Mouse (Mus musculus): ENCODE measurements around the gene Brk1. TPM values are rescaled to one million over a fixed set of nuclear protein-coding genes. Genes with fewer than 3 reads are reported as not detected.

The Brk1 gene
- polyA plus RNA-seq, 1 experiment from 2014 or later, result 249 TPM

DNA sequence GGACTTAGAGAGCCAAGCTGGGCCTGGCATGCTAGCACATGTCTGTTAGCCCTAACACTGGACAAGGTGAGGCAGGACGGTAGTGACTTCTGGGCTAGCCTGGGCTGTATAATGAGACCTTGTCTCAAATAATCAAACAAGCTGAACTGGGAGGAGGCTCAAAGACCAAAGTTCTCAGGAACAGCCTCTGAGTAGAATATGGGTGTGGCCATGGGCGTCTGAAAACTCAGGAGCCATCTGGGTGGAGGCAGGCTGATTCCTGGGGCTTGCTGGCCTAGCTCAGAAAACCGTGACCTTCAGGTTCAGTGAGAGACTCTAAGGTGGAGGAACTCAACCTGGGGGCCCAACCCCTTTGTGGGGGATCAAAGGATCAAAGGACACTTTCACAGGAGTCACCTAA lies 47.1 kb downstream of the Brk1 start:
- H3K36me3 ChIP-seq, result no peaks in the 10 kb centered on the region
- 79% methylated on average over 3 of the region's 3 CpGs for WGBS
- no peak overlapping the region for H3K4me2 ChIP-seq
- H3K27ac ChIP-seq (replicated peaks), result no peak overlapping the region
- H3K9me3 ChIP-seq, result no peaks in the 10 kb centered on the region
- ATAC-seq (ENCODE audit: low FRiP score, low read depth), result no peak
- H3K4me1 ChIP-seq (replicated peaks), result no peaks in the 10 kb centered on the region
- no peaks in the 10 kb centered on the region for H3K27me3 ChIP-seq
- H3K9ac ChIP-seq, result no peak overlapping the region
- no peak overlapping the region for H3K4me3 ChIP-seq

DNA sequence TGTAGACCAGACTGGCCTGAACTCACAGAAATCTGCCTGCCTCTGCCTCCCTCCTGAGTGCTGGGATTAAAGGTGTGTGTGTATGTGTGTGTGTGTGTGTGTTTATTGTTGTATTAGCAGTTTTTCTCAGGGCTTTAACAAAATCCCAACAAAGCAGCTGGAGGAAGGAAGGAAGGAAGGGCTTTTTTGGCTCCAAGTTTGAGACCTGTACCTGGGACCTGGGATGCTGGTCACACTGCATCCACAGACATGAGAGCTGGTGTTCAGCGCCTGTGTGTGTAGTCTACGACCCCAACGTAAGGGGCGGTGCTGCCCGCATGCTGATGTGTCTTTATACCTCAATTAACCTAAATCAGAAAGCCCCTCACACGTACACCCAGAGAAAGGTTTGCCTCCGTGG lies 49.0 kb downstream of the Brk1 start:
- H3K27ac ChIP-seq (replicated peaks), result no peak overlapping the region
- H3K36me3 ChIP-seq, result no peaks in the 10 kb centered on the region
- H3K4me3 ChIP-seq, result no peak overlapping the region
- H3K9me3 ChIP-seq, result no peaks in the 10 kb centered on the region
- H3K9ac ChIP-seq, result no peak overlapping the region
- no peak for ATAC-seq (ENCODE audit: low FRiP score, low read depth)
- no peak overlapping the region for H3K4me2 ChIP-seq
- WGBS, result 94% methylated on average over 7 of the region's 7 CpGs
- no peaks in the 10 kb centered on the region for H3K4me1 ChIP-seq (replicated peaks)
- H3K27me3 ChIP-seq, result no peaks in the 10 kb centered on the region

DNA sequence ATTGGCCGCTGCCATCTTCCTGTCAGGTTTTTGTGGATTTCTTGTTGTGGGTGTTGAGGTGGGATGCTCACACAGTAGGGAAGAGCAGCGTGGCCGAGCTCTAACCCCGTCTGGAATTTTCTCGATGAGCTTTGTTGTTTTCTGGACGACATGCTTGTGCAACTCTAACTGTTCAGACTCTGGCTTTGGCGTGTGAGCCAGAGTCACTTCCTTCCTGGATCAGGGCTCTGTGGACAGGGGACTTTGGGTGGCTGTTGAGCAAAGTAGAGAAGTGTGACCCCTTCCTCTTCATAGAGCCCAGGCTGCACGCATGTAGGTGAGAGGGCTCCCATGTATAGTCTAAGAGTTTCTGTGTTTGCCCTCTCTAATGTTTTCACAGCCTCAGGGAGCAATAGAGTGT lies 49.5 kb downstream of the Brk1 start:
- Histone ChIP-seq H3K36me3 (no peaks in the 10 kb centered on the region), H3K4me1 (replicated peaks) (no peaks in the 10 kb centered on the region), H3K27me3 (no peaks in the 10 kb centered on the region), H3K9ac (no peak overlapping the region), H3K4me2 (no peak overlapping the region), H3K9me3 (no peaks in the 10 kb centered on the region), H3K4me3 (no peak overlapping the region), H3K27ac (replicated peaks) (no peak overlapping the region)
- no peak for ATAC-seq (ENCODE audit: low FRiP score, low read depth)
- 84% methylated on average over 8 of the region's 8 CpGs for WGBS

- Histone ChIP-seq H3K27ac (replicated peaks) (no peak overlapping the region), H3K4me3 (no peak overlapping the region), H3K9ac (no peak overlapping the region), H3K27me3 (no peaks in the 10 kb centered on the region), H3K36me3 (no peaks in the 10 kb centered on the region), H3K4me2 (no peak overlapping the region), H3K9me3 (no peaks in the 10 kb centered on the region), H3K4me1 (replicated peaks) (no peaks in the 10 kb centered on the region)
- WGBS, result 80% methylated on average over 16 of the region's 16 CpGs
- no peak for ATAC-seq (ENCODE audit: low FRiP score, low read depth)
These were observed 50.3 kb downstream of the Brk1 start for GRCm38 (mm10) chr6:113654753-113655397.

DNA sequence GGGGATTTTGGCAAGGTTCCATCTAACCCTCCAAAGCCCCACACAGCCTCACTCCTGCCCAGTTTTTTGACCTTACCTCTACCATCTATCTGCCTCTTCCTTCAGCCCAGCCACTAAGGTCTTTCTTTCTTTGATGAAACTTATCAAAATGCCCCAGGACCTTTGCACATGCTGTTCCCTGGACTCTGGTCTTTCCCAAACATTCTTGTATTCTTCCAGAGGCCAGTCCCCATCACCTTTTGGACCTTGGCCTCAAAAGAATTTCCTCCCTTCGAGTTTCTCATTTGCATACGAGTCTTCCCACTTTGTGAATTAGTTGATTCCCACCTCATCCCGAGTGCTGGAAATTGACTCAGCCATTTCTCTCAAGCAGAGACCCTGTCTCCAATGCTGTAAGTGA lies 50.9 kb downstream of the Brk1 start:
- ATAC-seq (ENCODE audit: low FRiP score, low read depth), result no peak
- 90% methylated on average over 3 of the region's 3 CpGs for WGBS
- no peaks in the 10 kb centered on the region for H3K36me3 ChIP-seq

DNA sequence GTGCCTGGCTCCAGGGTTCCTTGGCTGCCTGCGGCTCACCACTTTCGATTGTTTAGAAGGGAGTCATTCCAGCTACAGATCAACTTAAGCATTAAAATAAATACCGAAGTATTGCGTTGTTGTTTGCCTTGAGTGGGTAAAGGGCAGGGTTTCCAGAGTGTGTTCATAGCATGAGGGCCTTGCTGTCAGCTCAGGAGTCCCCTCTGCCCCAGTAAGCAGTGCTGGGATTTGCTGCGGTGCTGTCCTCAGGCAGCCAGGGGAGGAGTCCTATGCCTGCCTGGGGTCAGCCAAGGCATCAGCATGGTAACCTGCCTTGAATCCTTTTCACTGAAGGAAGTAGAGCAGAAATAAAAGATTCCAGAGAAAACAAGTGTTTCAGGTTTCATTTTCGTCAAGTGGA lies 52.3 kb downstream of the Brk1 start:
- Histone ChIP-seq H3K36me3 (no peaks in the 10 kb centered on the region), H3K9me3 (no peaks in the 10 kb centered on the region), H3K4me1 (replicated peaks) (no peaks in the 10 kb centered on the region), H3K27ac (replicated peaks) (no peak overlapping the region), H3K4me3 (no peak overlapping the region), H3K9ac (no peak overlapping the region), H3K4me2 (no peak overlapping the region), H3K27me3 (no peaks in the 10 kb centered on the region)
- no peak for ATAC-seq (ENCODE audit: low FRiP score, low read depth)
- WGBS, result 80% methylated on average over 6 of the region's 6 CpGs

More for the DNA sequence above, 50.9 kb downstream of the Brk1 start:
- Histone ChIP-seq H3K27me3 (no peaks in the 10 kb centered on the region), H3K27ac (replicated peaks) (no peak overlapping the region), H3K4me3 (no peak overlapping the region), H3K9ac (no peak overlapping the region), H3K9me3 (no peaks in the 10 kb centered on the region), H3K4me1 (replicated peaks) (no peaks in the 10 kb centered on the region), H3K4me2 (no peak overlapping the region)

DNA sequence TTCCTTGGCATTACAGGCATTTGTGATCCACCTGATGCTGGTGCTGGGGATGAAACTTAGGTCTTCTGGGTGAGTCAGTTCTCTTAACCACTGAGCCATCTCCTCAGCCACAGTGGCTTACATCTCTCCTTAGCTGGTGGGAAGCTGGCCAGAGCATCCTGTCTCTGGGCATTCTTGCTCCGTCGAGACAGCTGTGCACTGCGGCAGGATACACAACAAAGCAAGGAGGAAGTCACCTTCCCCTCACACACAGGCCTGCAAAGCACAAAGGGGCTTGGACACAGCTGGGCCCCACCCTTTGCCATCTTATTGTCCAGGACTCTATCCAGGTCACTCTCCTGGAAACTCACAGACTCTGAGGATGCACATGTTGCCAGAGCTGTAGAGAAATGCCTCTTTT lies 53.7 kb downstream of the Brk1 start:
- no peaks in the 10 kb centered on the region for H3K27me3 ChIP-seq
- H3K36me3 ChIP-seq, result no peaks in the 10 kb centered on the region
- 60% methylated on average over 3 of the region's 3 CpGs for WGBS
- no peak for ATAC-seq (ENCODE audit: low FRiP score, low read depth)
- H3K4me3 ChIP-seq, result no peak overlapping the region
- no peaks in the 10 kb centered on the region for H3K4me1 ChIP-seq (replicated peaks)
- H3K4me2 ChIP-seq, result no peak overlapping the region
- H3K27ac ChIP-seq (replicated peaks), result no peak overlapping the region
- no peak overlapping the region for H3K9ac ChIP-seq
- no peaks in the 10 kb centered on the region for H3K9me3 ChIP-seq

GRCm38 (mm10) chr6:113659648-113660491 lies 55.3 kb downstream of the Brk1 start:
- Histone ChIP-seq H3K4me2 (no peak overlapping the region), H3K4me1 (replicated peaks) (no peaks in the 10 kb centered on the region), H3K9ac (no peak overlapping the region), H3K27me3 (no peaks in the 10 kb centered on the region), H3K27ac (replicated peaks) (no peak overlapping the region), H3K9me3 (no peaks in the 10 kb centered on the region), H3K36me3 (no peaks in the 10 kb centered on the region), H3K4me3 (no peak overlapping the region)
- no peak for ATAC-seq (ENCODE audit: low FRiP score, low read depth)
- WGBS, result 77% methylated on average over 8 of the region's 8 CpGs

DNA sequence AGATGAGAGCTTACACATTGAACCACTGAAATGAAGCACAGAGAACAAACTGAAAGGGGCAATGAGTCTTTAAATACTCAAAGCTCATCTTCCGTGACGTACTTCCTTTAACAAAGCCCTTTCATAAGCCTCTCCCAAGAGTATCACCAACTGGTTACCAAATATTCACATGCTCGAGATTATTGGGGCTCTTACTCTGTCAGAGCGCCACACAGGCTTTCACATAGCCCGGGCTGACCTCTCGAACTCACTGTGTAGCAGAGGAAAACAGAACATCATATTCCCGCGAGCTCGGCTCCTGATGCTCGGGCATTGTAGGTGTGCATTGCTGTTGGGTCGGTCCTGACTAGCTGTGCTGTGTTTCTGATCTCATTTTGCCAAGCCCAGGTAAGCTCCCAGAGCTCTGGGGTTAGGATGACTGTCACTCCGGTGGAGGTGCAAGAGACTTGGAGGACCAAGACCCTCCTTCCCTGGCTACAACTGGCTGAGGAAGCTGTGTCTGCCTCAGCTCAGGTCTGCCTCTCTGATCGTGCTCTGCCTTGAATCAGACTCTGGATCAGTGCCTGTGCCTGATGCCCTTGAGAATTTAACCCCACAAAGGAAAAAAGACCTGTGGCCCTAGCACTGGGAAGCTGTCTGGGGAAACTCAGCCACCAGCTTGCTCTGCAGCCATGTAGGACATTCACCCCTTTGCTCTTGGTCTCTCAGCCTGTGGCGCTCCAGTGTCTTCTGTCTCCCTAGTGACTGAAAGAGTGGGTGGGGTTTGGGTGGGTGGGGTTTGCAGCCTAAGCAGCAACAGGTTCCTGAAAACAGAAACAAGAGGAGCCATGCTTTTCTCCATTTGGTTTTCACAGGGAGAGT lies 56.1 kb downstream of the Brk1 start:
- 72% methylated on average over 14 of the region's 14 CpGs for WGBS
- Histone ChIP-seq H3K9ac (no peak overlapping the region), H3K36me3 (no peaks in the 10 kb centered on the region), H3K27me3 (no peaks in the 10 kb centered on the region), H3K9me3 (no peaks in the 10 kb centered on the region), H3K27ac (replicated peaks) (no peak overlapping the region), H3K4me1 (replicated peaks) (no peaks in the 10 kb centered on the region), H3K4me2 (no peak overlapping the region), H3K4me3 (no peak overlapping the region)
- no peak for ATAC-seq (ENCODE audit: low FRiP score, low read depth)

GRCm38 (mm10) chr6:113661353-113662241 lies 57.0 kb downstream of the Brk1 start:
- H3K4me2 ChIP-seq, result no peak overlapping the region
- ATAC-seq (ENCODE audit: low FRiP score, low read depth), result no peak
- no peak overlapping the region for H3K27ac ChIP-seq (replicated peaks)
- H3K9me3 ChIP-seq, result no peaks in the 10 kb centered on the region
- H3K4me1 ChIP-seq (replicated peaks), result no peaks in the 10 kb centered on the region
- H3K9ac ChIP-seq, result no peak overlapping the region
- no peaks in the 10 kb centered on the region for H3K27me3 ChIP-seq
- no peak overlapping the region for H3K4me3 ChIP-seq
- H3K36me3 ChIP-seq, result no peaks in the 10 kb centered on the region
- 64% methylated on average over 12 of the region's 12 CpGs for WGBS

GRCm38 (mm10) chr6:113662964-113663700 lies 58.6 kb downstream of the Brk1 start:
- Histone ChIP-seq H3K36me3 (no peaks in the 10 kb centered on the region), H3K4me1 (replicated peaks) (no peaks in the 10 kb centered on the region), H3K9me3 (no peaks in the 10 kb centered on the region), H3K9ac (no peak overlapping the region), H3K4me3 (no peak overlapping the region), H3K4me2 (no peak overlapping the region), H3K27ac (replicated peaks) (no peak overlapping the region), H3K27me3 (no peaks in the 10 kb centered on the region)
- ATAC-seq (ENCODE audit: low FRiP score, low read depth), result no peak
- 92% methylated on average over 8 of the region's 8 CpGs for WGBS
